Mouse (Mus musculus) NIH3T3 (cell line): ENCODE data around the gene Tctn1.

ENCODE experiments used
- DNase-seq: peaks from one replicate; pipeline ENCODE4 v3.0.0-alpha.2; 2012; ENCODE audit warnings: low read depth

The Tctn1 gene

GRCm38 (mm10) chr5:122263933-122264905 lies at the start of gene Tctn1:
Gene Tctn1, minus strand, starts transcription at chr5:122264460.
- peak; percentile 96 for DNase-seq

GRCm38 (mm10) chr5:122312942-122313684 lies 48.9 kb upstream of the Tctn1 start:
- no peak for DNase-seq

GRCm38 (mm10) chr5:122312346-122312745 lies 48.1 kb upstream of the Tctn1 start:
- DNase-seq, result no peak

- DNase-seq, result no peak
Observed at GRCm38 (mm10) chr5:122311692-122312091, 47.4 kb upstream of the Tctn1 start.

GRCm38 (mm10) chr5:122310699-122311098 lies 46.4 kb upstream of the Tctn1 start:
- DNase-seq, result no peak

GRCm38 (mm10) chr5:122306536-122306935 lies 42.3 kb upstream of the Tctn1 start:
- no peak for DNase-seq

- DNase-seq, result peak; percentile 42
Observed at GRCm38 (mm10) chr5:122305472-122305871, 41.2 kb upstream of the Tctn1 start.

GRCm38 (mm10) chr5:122304541-122304940 lies 40.3 kb upstream of the Tctn1 start:
- DNase-seq, result peak; percentile 70

GRCm38 (mm10) chr5:122303937-122304336 lies 39.7 kb upstream of the Tctn1 start:
- DNase-seq, result peak; percentile 93

GRCm38 (mm10) chr5:122302810-122303745 lies 38.8 kb upstream of the Tctn1 start:
- DNase-seq, result peak; percentile 55

GRCm38 (mm10) chr5:122300071-122300518 lies 35.8 kb upstream of the Tctn1 start:
- DNase-seq, result peak; percentile 90

GRCm38 (mm10) chr5:122295113-122295935 lies 31.1 kb upstream of the Tctn1 start:
- no peak for DNase-seq

GRCm38 (mm10) chr5:122294219-122294735 lies 30.0 kb upstream of the Tctn1 start:
- DNase-seq, result no peak

GRCm38 (mm10) chr5:122293131-122293530 lies 28.9 kb upstream of the Tctn1 start:
- DNase-seq, result no peak

GRCm38 (mm10) chr5:122291553-122292339 lies 27.5 kb upstream of the Tctn1 start:
- DNase-seq, result no peak

GRCm38 (mm10) chr5:122291149-122291548 lies 26.9 kb upstream of the Tctn1 start:
- DNase-seq, result no peak

GRCm38 (mm10) chr5:122288147-122288811 lies 24.0 kb upstream of the Tctn1 start:
- peak; percentile 67 for DNase-seq

- DNase-seq, result no peak
Observed at GRCm38 (mm10) chr5:122287026-122287425, 22.8 kb upstream of the Tctn1 start.

GRCm38 (mm10) chr5:122286191-122286590 lies 21.9 kb upstream of the Tctn1 start:
- DNase-seq, result no peak
